Mouse (Mus musculus) c-Kit-positive CD71-negative TER-119-negative erythroid progenitor cells, embryonic 14.5 days (primary cell): ENCODE data around the gene Zmiz1.

ENCODE experiments used
- DNase-seq: peaks from one replicate; pipeline ENCODE4 v3.0.0-alpha.2; 2013; ENCODE audit warnings: low read depth

Gene Zmiz1

DNA sequence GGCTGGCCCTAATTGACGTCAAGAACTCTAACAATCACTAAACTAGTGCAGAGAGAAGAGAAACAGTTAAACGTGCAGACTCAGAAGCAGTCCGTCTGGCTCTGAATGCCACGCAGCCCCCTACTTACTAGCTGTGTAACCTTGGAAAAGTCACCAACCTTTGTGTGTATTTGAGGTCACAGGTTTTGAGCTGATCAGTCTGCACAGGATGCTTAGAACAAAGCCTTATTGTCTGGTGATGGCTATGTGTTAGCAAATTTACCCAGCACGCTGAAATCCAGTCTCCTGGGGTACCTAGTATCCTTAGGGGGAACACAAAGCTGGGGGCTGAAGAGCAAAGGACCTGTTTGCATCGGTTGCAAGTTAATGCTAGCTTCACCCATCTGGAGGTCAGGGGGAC lies 133.5 kb downstream of the Zmiz1 start:
- DNase-seq: no peak

DNA sequence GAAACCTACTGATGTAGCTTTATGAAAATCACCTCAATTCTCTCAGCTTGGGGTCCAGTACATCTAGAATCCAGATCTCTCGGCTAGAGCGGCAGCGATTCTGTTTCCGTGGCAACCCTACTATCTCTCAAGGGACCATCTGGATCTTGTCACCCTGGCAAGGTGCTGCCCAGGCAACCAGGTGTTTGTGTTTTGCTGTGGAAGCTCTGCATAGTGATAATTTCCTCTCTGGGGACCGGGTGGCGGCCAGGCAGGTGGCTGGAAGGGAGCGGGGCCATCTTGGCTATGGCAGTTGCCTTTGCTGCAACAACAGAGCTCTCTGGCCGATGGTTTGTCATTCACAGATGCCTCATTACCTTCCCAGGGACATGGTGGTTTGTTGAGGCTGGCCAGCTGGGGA lies 134.9 kb downstream of the Zmiz1 start:
- DNase-seq: no peak

- DNase-seq: no peak
Observed at GRCm38 (mm10) chr14:25594611-25595010, 135.6 kb downstream of the Zmiz1 start.

GRCm38 (mm10) chr14:25598960-25599359 lies 140.0 kb downstream of the Zmiz1 start:
- no peak for DNase-seq

- DNase-seq: no peak
Observed at GRCm38 (mm10) chr14:25599934-25600333, 140.9 kb downstream of the Zmiz1 start.

GRCm38 (mm10) chr14:25600358-25600757 lies 141.4 kb downstream of the Zmiz1 start:
- no peak for DNase-seq

GRCm38 (mm10) chr14:25600951-25601350 lies 142.0 kb downstream of the Zmiz1 start:
- DNase-seq: no peak

- DNase-seq: no peak
Observed at GRCm38 (mm10) chr14:25602018-25602417, 143.0 kb downstream of the Zmiz1 start.

GRCm38 (mm10) chr14:25604395-25605142 lies 145.6 kb downstream of the Zmiz1 start:
- no peak for DNase-seq

GRCm38 (mm10) chr14:25606372-25607140 lies 147.6 kb downstream of the Zmiz1 start:
- no peak for DNase-seq

DNA sequence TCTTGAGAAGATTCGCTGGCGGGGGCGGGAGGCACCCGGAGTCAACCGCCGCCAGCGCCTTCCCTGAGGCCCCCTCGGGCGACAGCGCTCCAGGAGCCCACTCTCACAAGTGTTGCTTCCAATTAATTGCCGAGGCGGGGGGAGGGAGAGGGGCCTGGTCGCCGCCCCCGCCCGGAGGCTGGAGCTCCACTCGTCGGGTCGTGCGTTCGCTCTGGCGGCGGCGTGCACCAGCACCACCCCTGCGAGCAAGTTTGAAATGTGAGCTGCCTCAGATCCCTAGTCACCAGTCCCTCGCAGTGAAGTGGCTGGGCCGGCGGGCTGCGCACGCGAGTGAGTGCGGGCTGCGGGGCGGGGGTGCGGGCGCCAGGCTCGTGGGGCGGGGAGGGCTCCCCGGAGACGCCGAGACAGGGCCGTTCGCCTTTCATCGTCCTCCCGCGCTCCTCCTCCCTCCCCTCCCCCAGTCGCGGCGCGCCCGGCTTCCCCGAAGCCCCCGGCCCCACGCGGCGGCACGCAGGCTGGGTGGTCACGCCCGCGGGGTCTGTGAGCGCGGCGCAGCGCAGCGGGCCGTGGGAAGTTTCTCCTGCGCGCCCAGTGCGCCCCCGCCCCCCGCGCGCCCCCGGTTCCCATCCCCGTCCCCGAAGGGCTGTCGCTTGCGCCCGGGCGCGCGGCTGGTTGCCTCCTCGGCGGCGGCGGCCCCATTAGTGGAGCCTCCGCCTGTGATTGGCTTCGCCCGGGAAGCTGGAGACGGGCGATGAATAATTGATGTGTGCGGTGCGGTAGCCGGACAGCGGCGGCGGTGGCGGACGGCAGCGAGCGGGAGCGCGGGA lies 148.4 kb downstream of the Zmiz1 start:
- no peak for DNase-seq

- no peak for DNase-seq
Observed at GRCm38 (mm10) chr14:25607968-25608491, 149.0 kb downstream of the Zmiz1 start.

GRCm38 (mm10) chr14:25608618-25609017 lies 149.6 kb downstream of the Zmiz1 start:
- no peak for DNase-seq

DNA sequence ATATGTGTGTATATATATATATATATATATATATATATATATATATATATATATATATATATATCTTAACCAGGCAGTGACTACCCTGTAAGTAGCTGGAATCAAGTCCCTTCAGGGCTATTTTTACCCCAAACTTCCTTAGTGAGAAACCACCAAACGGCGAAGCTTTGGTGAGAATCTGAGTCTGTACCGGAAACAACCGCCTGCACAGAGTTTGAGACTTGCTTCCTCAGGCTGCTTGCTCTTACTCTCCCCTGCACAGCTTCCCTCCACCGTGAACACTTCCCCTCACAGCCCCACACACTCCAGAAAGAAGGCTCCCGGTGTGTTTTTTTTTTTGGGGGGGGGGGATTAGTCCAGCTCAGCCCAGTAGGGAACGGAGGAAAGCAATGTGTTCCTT lies 150.4 kb downstream of the Zmiz1 start:
- DNase-seq: no peak

- no peak for DNase-seq
Observed at GRCm38 (mm10) chr14:25610396-25611158, 151.6 kb downstream of the Zmiz1 start.

DNA sequence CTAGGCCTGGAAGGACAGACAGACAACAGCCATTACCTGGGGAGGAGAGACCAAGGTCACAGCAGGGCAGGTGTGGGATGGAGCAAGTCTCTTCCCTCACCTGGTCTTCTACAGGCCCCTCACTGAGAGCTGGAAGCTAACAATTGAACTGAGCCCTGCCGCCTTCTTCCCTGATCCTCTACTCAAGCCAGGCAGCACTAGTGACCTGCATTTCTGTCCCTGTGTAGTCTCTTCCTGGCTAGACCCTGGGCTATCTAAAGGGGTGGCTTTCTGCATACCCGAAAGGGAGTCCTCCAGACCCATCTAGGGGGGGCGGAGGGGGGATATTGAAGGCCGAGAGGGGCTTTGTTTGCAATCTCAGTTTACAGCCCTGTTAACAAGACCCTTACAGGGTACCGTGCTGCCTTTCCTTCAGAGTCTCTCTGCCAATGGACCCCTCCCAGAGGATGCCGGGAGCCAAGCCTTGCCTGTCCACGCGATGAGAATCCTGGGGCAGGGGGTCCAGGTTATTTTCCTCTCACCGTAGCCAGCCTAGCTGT lies 152.2 kb downstream of the Zmiz1 start:
- no peak for DNase-seq

DNA sequence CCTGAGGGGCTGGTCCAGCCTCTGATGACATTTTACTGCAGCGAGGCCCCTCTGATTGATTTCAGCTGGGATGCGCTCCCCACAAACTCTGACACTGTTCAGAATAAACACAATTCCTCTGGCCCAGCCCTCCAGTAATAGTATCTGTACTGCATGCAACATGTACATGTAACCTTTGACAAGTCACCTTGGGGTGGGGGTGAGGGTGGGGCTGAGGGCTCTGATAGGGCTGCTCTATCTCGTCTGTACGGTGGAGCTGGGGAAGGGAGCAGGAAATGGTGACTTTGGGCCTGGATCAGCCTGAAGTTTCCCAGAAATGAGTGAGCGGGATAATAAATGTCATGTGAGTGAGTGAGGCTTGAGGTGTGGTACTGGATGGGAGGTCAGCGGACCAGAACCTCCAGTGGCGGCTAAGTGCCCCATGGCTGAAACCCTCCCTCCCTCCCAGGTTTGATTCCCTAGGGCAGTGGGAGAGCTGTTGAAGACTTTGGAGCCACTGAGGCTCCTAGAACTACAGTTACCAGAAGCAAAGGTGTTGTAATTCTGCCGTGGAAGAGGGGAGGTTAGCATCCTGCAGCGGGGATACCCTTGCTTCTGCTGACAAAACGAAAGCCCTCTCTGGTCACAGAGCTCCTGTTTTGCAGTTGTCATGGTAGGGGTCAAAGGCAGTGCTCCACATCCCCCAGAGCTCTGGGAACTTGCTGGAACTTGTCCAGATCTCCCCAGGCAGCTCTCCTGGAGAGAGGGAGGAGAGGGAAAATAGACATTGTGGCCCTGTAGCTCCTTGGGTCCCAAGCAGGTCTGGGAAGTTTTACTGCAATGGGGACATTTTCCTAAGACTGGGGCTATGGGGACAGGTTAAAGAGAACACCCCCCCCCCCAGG lies 153.1 kb downstream of the Zmiz1 start:
- no peak for DNase-seq

- no peak for DNase-seq
Observed at GRCm38 (mm10) chr14:25613942-25614575, 155.1 kb downstream of the Zmiz1 start.

DNA sequence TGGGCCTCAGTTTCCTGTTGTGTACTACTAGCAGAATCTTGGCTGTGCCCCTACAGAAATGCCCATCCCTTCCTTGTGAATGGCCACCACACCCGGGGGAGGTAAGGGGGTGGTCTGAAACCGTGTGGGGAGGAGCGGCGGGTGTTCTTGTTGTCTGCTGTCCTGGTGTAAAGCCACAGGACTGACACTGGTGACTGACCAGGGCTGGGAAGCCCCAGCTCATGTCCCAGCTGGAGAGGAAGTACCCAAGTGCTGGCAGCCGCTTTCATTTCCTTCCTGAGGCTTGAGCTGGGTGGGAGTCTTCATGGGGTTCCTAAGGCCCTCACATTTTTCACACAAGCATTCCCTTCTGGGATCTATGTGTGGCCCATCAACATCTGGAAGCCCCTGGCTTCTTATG lies 155.7 kb downstream of the Zmiz1 start:
- no peak for DNase-seq

DNA sequence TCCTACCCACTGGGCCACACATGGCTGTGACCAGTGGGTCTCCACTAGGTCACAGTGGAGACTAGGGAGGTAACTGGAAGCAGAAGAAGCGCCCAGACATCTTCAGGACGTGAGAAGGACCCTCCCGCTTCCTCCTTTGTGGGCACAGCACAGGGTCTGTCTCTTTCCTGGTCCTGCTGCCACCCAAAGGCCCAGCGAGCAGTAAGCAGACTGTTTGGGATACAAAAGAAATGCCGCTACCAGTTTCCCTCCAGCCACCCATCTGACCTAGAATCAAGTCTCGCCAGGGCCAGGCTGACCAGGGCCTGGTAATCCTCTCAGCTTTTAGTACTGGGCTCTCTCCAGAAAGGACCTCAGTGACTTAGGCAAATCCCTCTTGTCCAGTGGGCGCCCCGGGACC lies 156.6 kb downstream of the Zmiz1 start:
- DNase-seq: no peak
